Mouse (Mus musculus): Measurements from ENCODE around the gene Myo1d. TPM values are rescaled to one million over a fixed set of nuclear protein-coding genes. Genes with fewer than 3 reads are reported as not detected.

The Myo1d gene
- total and polyA plus RNA-seq, 3 experiments: 15.9 to 81.1 (median 41.7) TPM

- DNase-seq (ENCODE audit: low read depth, low spot score): no peak
- Histone ChIP-seq H3K9me3 (replicated peaks; ENCODE audit: insufficient read depth, low read length) (no peaks in the 10 kb centered on the region), H3K79me2 (ENCODE audit: control insufficient read depth, insufficient read depth, low read length, poor library complexity) (no peaks in the 10 kb centered on the region; the same call in 1 of the 2 replicates), H3K27ac (ENCODE audit: control insufficient read depth, low read depth, low read length) (no peak overlapping the region), H3K4me1 (ENCODE audit: control insufficient read depth in 1 of 2, insufficient read depth in 2 of 2, low read length in 2 of 2) (peaks cover 4 to 16% of the 10 kb centered on the region in 2 experiments; a peak in 3 of 4 replicates), H3K27me3 (ENCODE audit: control insufficient read depth in 1 of 2, insufficient read depth in 2 of 2, low read length in 2 of 2) (no peaks in the 10 kb centered on the region), H3K4me3 (ENCODE audit: control insufficient read depth in 1 of 2, insufficient read depth in 1 of 2, low read depth in 2 of 2, low read length in 2 of 2) (no peak overlapping the region), H3K36me3 (ENCODE audit: control insufficient read depth in 1 of 2, insufficient read depth in 2 of 2, low read length in 2 of 2) (peaks cover 37 to 66% of the 10 kb centered on the region in 2 experiments), H3K9ac (ENCODE audit: control insufficient read depth, low read depth, low read length, poor library complexity, severe bottlenecking) (no peak overlapping the region)
- TF ChIP-seq ELF1 (IDR thresholded peaks at IDR 0.05; ENCODE audit: low read depth, low read length): no peak
- peak in 1 of 3 experiments; percentile 19; a peak in 1 of 6 replicates for TF ChIP-seq CTCF (IDR thresholded peaks at IDR 0.05 in 2 of 3, conservative IDR thresholded peaks at IDR 0.05 in 1 of 3; ENCODE audit: control insufficient read depth in 1 of 3, insufficient read depth in 1 of 3, low read depth in 2 of 3, low read length in 3 of 3, poor library complexity in 1 of 3, severe bottlenecking in 1 of 3)
- TF ChIP-seq KAT2A (conservative IDR thresholded peaks at IDR 0.05; ENCODE audit: low read depth, low read length): no peak
- TF ChIP-seq SIN3A (IDR thresholded peaks at IDR 0.05; ENCODE audit: low read length): no peak
Measured at GRCm38 (mm10) chr11:80449859-80450258, 330.0 kb downstream of the Myo1d start.

DNA sequence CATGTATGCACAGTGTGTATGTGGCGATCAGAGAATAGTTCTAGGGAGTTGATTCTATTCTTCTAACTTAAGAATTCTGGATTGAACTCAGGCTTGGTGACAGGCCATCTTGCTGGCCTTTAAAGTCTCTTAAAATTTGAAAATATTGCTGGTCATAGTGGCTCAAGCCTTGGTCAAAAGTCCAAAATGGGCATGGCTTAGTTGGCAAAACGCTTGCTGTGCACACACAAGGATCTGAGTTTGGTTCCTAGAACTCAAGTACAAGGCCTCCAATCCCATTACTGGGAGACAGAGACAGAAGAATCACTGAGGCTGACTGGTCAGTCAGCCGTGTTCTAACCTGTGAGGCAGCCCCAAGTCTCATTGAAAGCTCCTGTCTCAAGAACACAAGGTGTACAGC is 332.9 kb downstream of the Myo1d start:
- H3K4me1 ChIP-seq (ENCODE audit: control insufficient read depth in 1 of 2, insufficient read depth in 2 of 2, low read length in 2 of 2): peaks cover 0 to 4% of the 10 kb centered on the region in 2 experiments; a peak in 3 of 4 replicates
- H3K27ac ChIP-seq (ENCODE audit: control insufficient read depth, low read depth, low read length): no peak overlapping the region
- TF ChIP-seq MYC (IDR thresholded peaks at IDR 0.05; ENCODE audit: low read depth, low read length) (no peak), ELF1 (IDR thresholded peaks at IDR 0.05; ENCODE audit: low read depth, low read length) (no peak), CHD1 (IDR thresholded peaks at IDR 0.05; ENCODE audit: low read depth, low read length) (no peak), POLR2A (IDR thresholded peaks at IDR 0.05; ENCODE audit: control insufficient read depth in 1 of 2, insufficient read depth in 1 of 2, low read depth in 1 of 2, low read length in 2 of 2, poor library complexity in 1 of 2) (no peak), TBP (IDR thresholded peaks at IDR 0.05; ENCODE audit: low read depth, low read length) (no peak), ZKSCAN1 (IDR thresholded peaks at IDR 0.05; ENCODE audit: low read depth, low read length) (no peak), KAT2A (conservative IDR thresholded peaks at IDR 0.05; ENCODE audit: low read depth, low read length) (no peak), POLR2AphosphoS5 (IDR thresholded peaks at IDR 0.05; ENCODE audit: borderline replicate concordance, low read depth, low read length) (no peak)
- no peaks in the 10 kb centered on the region for H3K9me3 ChIP-seq (replicated peaks; ENCODE audit: insufficient read depth, low read length)
- no peak overlapping the region for H3K9ac ChIP-seq (ENCODE audit: control insufficient read depth, low read depth, low read length, poor library complexity, severe bottlenecking)
- no peaks in the 10 kb centered on the region for H3K27me3 ChIP-seq (ENCODE audit: control insufficient read depth in 1 of 2, insufficient read depth in 2 of 2, low read length in 2 of 2)
- peaks cover 17 to 76% of the 10 kb centered on the region in 2 experiments for H3K36me3 ChIP-seq (ENCODE audit: control insufficient read depth in 1 of 2, insufficient read depth in 2 of 2, low read length in 2 of 2)
- no peak for DNase-seq (ENCODE audit: low read depth, low spot score)
- H3K4me3 ChIP-seq (ENCODE audit: control insufficient read depth in 1 of 2, insufficient read depth in 1 of 2, low read depth in 2 of 2, low read length in 2 of 2): no peak overlapping the region
- H3K79me2 ChIP-seq (ENCODE audit: control insufficient read depth, insufficient read depth, low read length, poor library complexity): peaks cover 6% of the 10 kb centered on the region; the same call in 1 of the 2 replicates

Other genes starting within 250 kb of the Myo1d start
- gene Tmem98, start 30.1 kb upstream of the Myo1d start, total RNA-seq (2012; rRNA removed): 21.5 and 23.3 TPM in 2 replicates
- 10 to 100 TPM in 1 of 2 experiments, not detected in 1; 33.5 TPM for gene Tmem98, start 30.1 kb upstream of the Myo1d start, polyA plus RNA-seq (2012; ENCODE audit: insufficient read depth in 1 of 2, insufficient read length in 2 of 2, low read depth in 1 of 2, low replicate concordance in 2 of 2, missing spikeins in 1 of 2)
- not detected in 2 replicates for gene Spaca3, start 78.3 kb upstream of the Myo1d start, total RNA-seq (2012; rRNA removed)
- not detected for gene Spaca3, start 78.3 kb upstream of the Myo1d start, polyA plus RNA-seq (2012; ENCODE audit: insufficient read depth in 1 of 2, insufficient read length in 2 of 2, low read depth in 1 of 2, low replicate concordance in 2 of 2, missing spikeins in 1 of 2)

Data from MEL (cell line).